Mouse (Mus musculus): ENCODE data around the gene 4930442H23Rik. TPM values are rescaled to one million over a fixed set of nuclear protein-coding genes. Genes with fewer than 3 reads are reported as not detected.

Gene 4930442H23Rik
- total RNA-seq, 2 experiments from 2014 or later: not detected

Other genes starting within 250 kb of the 4930442H23Rik start
- gene Gng7, start 168.9 kb downstream of the 4930442H23Rik start, total RNA-seq (2021): 1 to 10 TPM; 6.4 to 6.7 TPM
- 1 to 10 TPM; 1.2 to 1.5 TPM for gene Diras1, start 158.2 kb downstream of the 4930442H23Rik start, total RNA-seq (2021)
- gene Slc39a3, start 146.4 kb downstream of the 4930442H23Rik start, total RNA-seq (2021): 10 to 100 TPM; 33.2 to 68.5 TPM
- 100 to 1,000 TPM; 223 to 227 TPM for gene Sgta, start 123.7 kb downstream of the 4930442H23Rik start, total RNA-seq (2021)
- gene Thop1, start 113.8 kb downstream of the 4930442H23Rik start, total RNA-seq (2021): 10 to 100 TPM; 51.5 to 56.6 TPM
- gene Creb3l3, start 85.0 kb downstream of the 4930442H23Rik start, total RNA-seq (2021): 1 to 10 TPM in 1 of 2 experiments, under 1 TPM in 1; 0.36 to 2.1 TPM
- 100 to 1,000 TPM; 178 to 186 TPM for gene Map2k2, start 77.9 kb downstream of the 4930442H23Rik start, total RNA-seq (2021)
- 10 to 100 TPM; 69.9 to 84.0 TPM for gene Zbtb7a, start 48.6 kb downstream of the 4930442H23Rik start, total RNA-seq (2021)
- 10 to 100 TPM; 26.7 to 28.2 TPM for gene Pias4, start 15.9 kb downstream of the 4930442H23Rik start, total RNA-seq (2021)
- 1,000 to 10,000 TPM; 1,540 to 1,602 TPM for gene Eef2, start 7.2 kb downstream of the 4930442H23Rik start, total RNA-seq (2021)
- gene Dapk3, start 844 bp downstream of the 4930442H23Rik start, total RNA-seq (2021): 10 to 100 TPM; 77.1 to 78.2 TPM
- not detected for gene Nmrk2, start 18.2 kb upstream of the 4930442H23Rik start, total RNA-seq (2021)
- 1 to 10 TPM; 1.5 to 2.6 TPM for gene Atcay, start 47.0 kb upstream of the 4930442H23Rik start, total RNA-seq (2021)
- 10 to 100 TPM in 1 of 2 experiments, 1 to 10 TPM in 1; 9.2 to 14.2 TPM for gene Zfr2, start 49.3 kb upstream of the 4930442H23Rik start, total RNA-seq (2021)
- under 1 TPM; 0.36 to 0.86 TPM for gene Matk, start 69.1 kb upstream of the 4930442H23Rik start, total RNA-seq (2021)
- gene Mrpl54, start 83.1 kb upstream of the 4930442H23Rik start, total RNA-seq (2021): 100 to 1,000 TPM; 121 to 141 TPM
- 100 to 1,000 TPM in 1 of 2 experiments, 10 to 100 TPM in 1; 78.8 to 109 TPM for gene Apba3, start 83.1 kb upstream of the 4930442H23Rik start, total RNA-seq (2021)
- under 1 TPM; 0.23 to 0.26 TPM for gene Tjp3, start 107.7 kb upstream of the 4930442H23Rik start, total RNA-seq (2021)
- 10 to 100 TPM; 37.2 to 40.9 TPM for gene Pip5k1c, start 109.1 kb upstream of the 4930442H23Rik start, total RNA-seq (2021)
- gene Cactin, start 137.3 kb upstream of the 4930442H23Rik start, total RNA-seq (2021): 10 to 100 TPM; 37.9 to 39.1 TPM
- gene Tbxa2r, start 144.9 kb upstream of the 4930442H23Rik start, total RNA-seq (2021): 10 to 100 TPM; 53.2 to 53.9 TPM
- gene Gipc3, start 159.4 kb upstream of the 4930442H23Rik start, total RNA-seq (2021): 1 to 10 TPM; 3.5 to 7.7 TPM
- gene Hmg20b, start 166.6 kb upstream of the 4930442H23Rik start, total RNA-seq (2021): 10 to 100 TPM; 88.9 to 92.3 TPM
- gene Mfsd12, start 173.6 kb upstream of the 4930442H23Rik start, total RNA-seq (2021): 10 to 100 TPM; 16.7 to 22.7 TPM
- 1 to 10 TPM; 1.0 to 3.1 TPM for gene 4930404N11Rik, start 182.0 kb upstream of the 4930442H23Rik start, total RNA-seq (2021)
- gene Fzr1, start 194.7 kb upstream of the 4930442H23Rik start, total RNA-seq (2021): 10 to 100 TPM; 37.8 to 49.0 TPM
- 10 to 100 TPM; 48.9 to 54.0 TPM for gene Dohh, start 200.6 kb upstream of the 4930442H23Rik start, total RNA-seq (2021)
- gene Gm48551, start 200.6 kb upstream of the 4930442H23Rik start, total RNA-seq (2021): 1 to 10 TPM; 1.1 to 1.7 TPM
- gene Gm48552, start 205.2 kb upstream of the 4930442H23Rik start, total RNA-seq (2021): 1 to 10 TPM in 1 of 2 experiments, not detected in 1; 1.5 TPM
- gene Smim24, start 209.2 kb upstream of the 4930442H23Rik start, total RNA-seq (2021): 1 to 10 TPM; 1.2 to 1.6 TPM

Data from adrenal gland, postnatal 36 days (tissue).